Mouse (Mus musculus): ENCODE measurements around the gene Hnrnpll. TPM values are rescaled to one million over a fixed set of nuclear protein-coding genes. Genes with fewer than 3 reads are reported as not detected.

The Hnrnpll gene
- total RNA-seq, 2 experiments from 2014 or later, result 62.8 to 67.1 TPM

DNA sequence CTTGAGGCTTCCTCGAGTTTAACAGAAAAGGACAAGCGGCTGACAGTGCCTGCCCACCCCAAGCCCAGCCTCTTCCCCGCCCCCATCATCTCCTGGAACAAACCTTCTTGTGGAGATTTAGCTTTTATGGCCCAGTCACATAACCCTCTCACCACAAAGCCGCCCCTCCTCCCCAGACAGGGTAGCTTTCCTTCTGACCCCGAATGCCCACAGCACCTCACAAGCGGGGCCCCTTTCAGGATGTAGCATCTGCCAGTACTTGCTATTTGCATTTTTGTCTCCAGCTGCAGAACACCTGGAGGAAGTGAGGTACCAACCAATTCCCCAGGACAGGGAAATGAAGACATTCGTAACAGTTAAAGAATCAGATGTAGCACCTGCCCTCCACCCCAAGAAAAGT is 79.6 kb downstream of the Hnrnpll start:
- no peak for DNase-seq (ENCODE audit: low spot score in 2 of 2)
- Histone ChIP-seq H3K27ac (no peak overlapping the region), H3K4me3 (no peak overlapping the region)
- no peak for TF ChIP-seq CTCF (conservative IDR thresholded peaks at IDR 0.05)

DNA sequence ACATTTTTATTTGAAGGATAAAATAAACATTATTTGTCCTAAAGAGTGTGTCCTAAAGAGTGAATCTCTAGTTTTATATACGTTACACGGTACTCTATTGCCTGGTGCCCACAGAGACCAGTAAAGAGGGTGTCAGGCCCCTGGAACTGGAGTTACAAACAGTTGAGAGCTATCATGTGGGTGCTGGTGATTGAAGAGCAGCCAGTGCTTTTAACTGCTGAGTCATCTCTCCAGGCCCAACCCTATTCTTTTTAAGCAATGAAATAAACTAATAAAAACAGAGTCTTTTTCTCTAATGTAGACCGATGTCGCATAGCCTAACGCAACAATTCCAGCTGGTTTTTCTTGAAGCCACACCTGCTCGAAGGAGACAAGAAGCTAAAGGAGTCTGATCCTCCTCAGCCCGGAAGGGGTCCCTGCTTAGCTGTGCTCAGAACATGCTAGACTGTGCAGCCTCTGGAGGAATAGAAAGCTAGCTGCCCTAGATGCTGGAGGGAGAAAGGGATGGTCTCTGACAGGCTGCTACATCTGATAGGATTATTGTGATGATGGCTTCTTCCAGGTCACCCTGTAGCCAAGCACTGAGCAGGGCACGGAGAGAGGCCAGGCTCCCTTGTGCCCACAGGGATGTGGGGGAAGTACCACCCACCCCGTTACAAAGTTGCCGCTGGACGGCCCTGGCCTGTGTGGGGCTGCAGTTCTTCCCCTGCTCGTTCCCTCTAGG is 80.2 kb downstream of the Hnrnpll start:
- Histone ChIP-seq H3K27ac (no peak overlapping the region), H3K4me3 (no peak overlapping the region)
- no peak for DNase-seq (ENCODE audit: low spot score in 2 of 2)
- no peak for TF ChIP-seq CTCF (conservative IDR thresholded peaks at IDR 0.05)

DNA sequence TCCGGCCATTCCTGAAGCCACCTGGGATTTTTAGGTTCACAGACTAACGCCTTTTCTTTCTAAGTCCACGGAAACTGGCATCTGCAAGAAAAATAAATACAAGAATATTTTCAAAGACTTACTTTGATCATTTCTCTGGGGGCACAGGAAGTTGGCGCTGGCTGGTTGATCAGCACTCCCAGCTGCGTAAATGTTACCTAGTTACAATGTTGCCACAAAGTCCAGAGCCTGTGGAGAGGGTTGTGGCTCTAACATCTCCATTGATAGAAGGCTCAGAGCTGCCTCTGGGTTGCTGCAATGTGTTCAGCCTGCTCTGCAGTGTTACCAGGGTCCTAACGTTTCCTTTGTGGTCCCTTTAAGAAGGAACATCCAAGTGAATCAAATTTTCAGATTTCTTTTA is 80.8 kb downstream of the Hnrnpll start:
- TF ChIP-seq CTCF (conservative IDR thresholded peaks at IDR 0.05), result no peak
- DNase-seq (ENCODE audit: low spot score in 2 of 2), result no peak
- H3K27ac ChIP-seq, result no peak overlapping the region
- H3K4me3 ChIP-seq, result no peak overlapping the region

DNA sequence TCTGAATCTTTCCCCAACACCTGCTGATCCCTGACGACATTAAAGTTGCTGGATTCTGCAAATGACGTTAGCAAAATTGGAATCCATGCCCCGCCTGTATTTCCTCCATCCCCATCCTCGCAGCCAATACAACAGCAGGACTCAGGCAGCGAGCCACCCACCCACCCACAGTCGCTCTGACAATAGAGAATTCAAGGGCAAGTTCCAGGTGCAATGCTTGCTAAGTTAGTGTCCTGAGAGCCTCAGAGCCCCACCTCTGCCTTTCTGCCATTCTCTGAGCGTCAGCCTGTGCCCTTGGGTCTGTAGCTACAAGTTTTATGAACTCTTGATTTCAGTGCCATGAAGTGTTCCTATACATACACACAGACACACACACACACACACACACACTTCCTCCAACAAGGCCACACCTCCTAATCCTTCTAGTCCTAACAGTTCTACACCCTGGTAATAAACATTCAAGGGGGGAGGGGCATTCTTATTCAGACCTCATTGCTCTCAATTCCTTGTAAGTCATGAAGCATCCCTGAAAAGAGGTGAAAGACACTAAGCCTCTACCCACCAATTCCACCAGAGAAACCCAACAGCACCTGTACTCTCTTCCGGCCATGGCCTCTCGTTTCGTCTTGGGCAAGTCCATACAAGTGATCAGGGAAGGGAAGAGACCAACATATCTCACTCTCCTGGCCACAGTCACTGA is 81.6 kb downstream of the Hnrnpll start:
- DNase-seq (ENCODE audit: low spot score in 2 of 2), result no peak
- Histone ChIP-seq H3K4me3 (no peak overlapping the region), H3K27ac (no peak overlapping the region)
- TF ChIP-seq CTCF (conservative IDR thresholded peaks at IDR 0.05), result no peak

Other genes starting within 250 kb of the Hnrnpll start
- gene Atl2, start 166.2 kb downstream of the Hnrnpll start, total RNA-seq (2021), result 10 to 100 TPM; 52.6 to 56.8 TPM
- gene Galm, start 65.1 kb upstream of the Hnrnpll start, total RNA-seq (2021), result 1 to 10 TPM; 3.8 to 5.4 TPM
- gene Srsf7, start 145.0 kb upstream of the Hnrnpll start, total RNA-seq (2021), result 100 to 1,000 TPM; 116 to 132 TPM
- gene Ttc39d, start 145.1 kb upstream of the Hnrnpll start, total RNA-seq (2021), result under 1 TPM; 0.15 to 0.28 TPM
- 1 to 10 TPM; 5.1 to 6.1 TPM for gene Gemin6, start 162.1 kb upstream of the Hnrnpll start, total RNA-seq (2021)
- gene Morn2, start 227.9 kb upstream of the Hnrnpll start, total RNA-seq (2021), result 10 to 100 TPM; 18.5 to 19.0 TPM
- gene Dhx57, start 228.1 kb upstream of the Hnrnpll start, total RNA-seq (2021), result 10 to 100 TPM; 37.6 to 38.0 TPM
- 1 to 10 TPM; 2.8 to 5.3 TPM for gene Arhgef33, start 245.1 kb upstream of the Hnrnpll start, total RNA-seq (2021)